Mouse (Mus musculus) limb, embryonic 13.5 days (tissue): ENCODE data around the gene Map3k1. TPM values are rescaled to one million over a fixed set of nuclear protein-coding genes. Genes with fewer than 3 reads are reported as not detected.

Source experiments
- ATAC-seq: fragments of 200-750 bp; cut with Nextera tagmentation; 2 replicates; pipeline ENCODE4 v1.8.0; 2017; ENCODE audit warnings: low read depth, moderate number of reproducible peaks, moderate TSS enrichment; ENCODE audit not compliant: low FRiP score
- H3K27ac ChIP-seq: fragments of 300-500 bp; sonication (generic); 2 replicates; pipeline ENCODE4 v1.5.1; 2015; ENCODE audit warnings: inconsistent platforms, mild to moderate bottlenecking, moderate library complexity
- H3K27me3 ChIP-seq: fragments of 300-500 bp; sonication (generic); 2 replicates; pipeline ENCODE4 v1.6.1; 2015; ENCODE audit warnings: mild to moderate bottlenecking, inconsistent platforms
- H3K36me3 ChIP-seq: fragments of 300-500 bp; sonication (generic); 2 replicates; pipeline ENCODE4 v1.6.1; 2015; ENCODE audit warnings: inconsistent platforms, mild to moderate bottlenecking, moderate library complexity
- H3K4me1 ChIP-seq: fragments of 300-500 bp; sonication (generic); 2 replicates; pipeline ENCODE4 v1.6.1; 2015; ENCODE audit warnings: inconsistent platforms
- H3K4me2 ChIP-seq: fragments of 300-500 bp; sonication (generic); replicated peaks from 2 replicates; pipeline ENCODE4 v1.6.1; 2015; ENCODE audit warnings: inconsistent platforms, mild to moderate bottlenecking, moderate library complexity
- H3K4me3 ChIP-seq: fragments of 300-500 bp; sonication (generic); 2 replicates; pipeline ENCODE4 v1.5.1; 2015; ENCODE audit warnings: moderate library complexity, mild to moderate bottlenecking, inconsistent platforms
- H3K9ac ChIP-seq: fragments of 300-500 bp; sonication (generic); 2 replicates; pipeline ENCODE4 v1.6.1; 2015; ENCODE audit warnings: mild to moderate bottlenecking, inconsistent platforms
- H3K9me3 ChIP-seq: fragments of 300-500 bp; sonication (generic); 2 replicates; pipeline ENCODE4 v1.6.1; 2016; ENCODE audit warnings: inconsistent platforms
- WGBS: fragments of 180-500 bp; shearing (Covaris S2); methylation state at CpG from one replicate; pipeline ENCODE4 v1.1.7; 2015; 5-methylcytosine and 5-hydroxymethylcytosine counted together
- polyA plus RNA-seq: library from polyadenylated mRNA; unstranded; fragments of >200 nt; fragmentation: Nextera tagmentation; extraction: Ambion mirVana; gene quantifications from 2 replicates; pipeline ENCODE4 v1.2.1, GENCODE M21; 2015

Gene Map3k1
- polyA plus RNA-seq, 1 experiment from 2014 or later = 14.2 TPM

DNA sequence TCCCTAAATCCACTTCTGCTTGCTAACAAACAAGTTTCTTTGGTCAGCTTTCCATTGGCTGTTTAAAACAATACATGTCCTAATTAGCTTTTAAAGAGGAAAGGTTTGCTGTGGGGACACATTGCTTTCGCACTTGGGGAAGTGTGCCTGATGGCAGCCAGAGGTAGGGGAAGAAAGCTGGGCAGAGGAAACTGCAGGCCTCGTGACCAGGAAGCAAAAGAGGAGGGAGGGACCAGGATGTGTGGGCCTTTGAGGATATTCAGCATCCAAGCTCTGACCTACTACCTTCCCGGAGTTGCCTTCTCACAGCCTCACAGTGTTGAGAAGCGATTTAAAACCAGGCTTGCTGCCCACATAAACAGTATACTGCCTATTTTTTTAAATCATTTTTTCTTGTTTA, 15.4 kb upstream of the Map3k1 start:
- Histone ChIP-seq H3K9me3 (no peaks in the 10 kb centered on the region), H3K36me3 (no peaks in the 10 kb centered on the region), H3K4me1 (no peaks in the 10 kb centered on the region), H3K27ac (no peak overlapping the region), H3K4me2 (no peak overlapping the region), H3K27me3 (no peaks in the 10 kb centered on the region), H3K4me3 (no peak overlapping the region), H3K9ac (no peak overlapping the region)
- WGBS = 66% methylated on average over 4 of the region's 4 CpGs
- ATAC-seq = no peak

DNA sequence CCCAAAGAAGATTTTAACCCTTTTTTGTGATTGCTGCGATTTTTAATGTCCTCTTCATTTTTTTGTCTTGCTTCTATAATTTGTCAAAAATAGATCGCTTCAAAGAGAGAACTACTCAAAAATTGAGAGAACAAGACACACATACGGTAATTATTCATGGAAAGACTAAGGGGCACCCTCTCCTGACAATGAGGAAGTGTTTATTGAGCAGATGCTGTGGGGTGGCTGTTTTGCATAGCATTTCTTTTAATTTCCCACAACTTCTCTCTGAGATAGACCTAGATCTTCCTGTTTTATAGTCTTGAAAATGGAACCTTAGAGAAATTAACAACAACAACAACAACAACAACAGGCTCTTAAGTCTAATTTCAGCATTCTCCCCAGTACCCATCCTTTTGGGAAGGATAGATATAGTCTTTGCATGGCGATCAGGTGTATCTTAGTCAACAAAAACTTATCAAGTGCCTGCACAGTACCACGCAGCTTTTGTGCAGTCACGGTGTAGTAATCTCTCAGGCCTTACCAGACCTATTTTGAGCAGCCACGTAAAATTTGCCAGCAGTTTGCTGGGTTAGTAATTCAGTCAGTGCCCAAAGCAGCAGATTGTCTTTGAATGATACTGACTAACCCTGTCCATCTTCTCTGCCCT, 13.1 kb upstream of the Map3k1 start:
- ATAC-seq = no peak
- no peaks in the 10 kb centered on the region for H3K9me3 ChIP-seq
- H3K4me3 ChIP-seq = no peak overlapping the region
- 85% methylated on average over 7 of the region's 7 CpGs for WGBS
- H3K27ac ChIP-seq = no peak overlapping the region
- no peak overlapping the region for H3K9ac ChIP-seq
- no peak overlapping the region for H3K4me2 ChIP-seq
- H3K36me3 ChIP-seq = no peaks in the 10 kb centered on the region
- H3K27me3 ChIP-seq = no peaks in the 10 kb centered on the region
- no peaks in the 10 kb centered on the region for H3K4me1 ChIP-seq

DNA sequence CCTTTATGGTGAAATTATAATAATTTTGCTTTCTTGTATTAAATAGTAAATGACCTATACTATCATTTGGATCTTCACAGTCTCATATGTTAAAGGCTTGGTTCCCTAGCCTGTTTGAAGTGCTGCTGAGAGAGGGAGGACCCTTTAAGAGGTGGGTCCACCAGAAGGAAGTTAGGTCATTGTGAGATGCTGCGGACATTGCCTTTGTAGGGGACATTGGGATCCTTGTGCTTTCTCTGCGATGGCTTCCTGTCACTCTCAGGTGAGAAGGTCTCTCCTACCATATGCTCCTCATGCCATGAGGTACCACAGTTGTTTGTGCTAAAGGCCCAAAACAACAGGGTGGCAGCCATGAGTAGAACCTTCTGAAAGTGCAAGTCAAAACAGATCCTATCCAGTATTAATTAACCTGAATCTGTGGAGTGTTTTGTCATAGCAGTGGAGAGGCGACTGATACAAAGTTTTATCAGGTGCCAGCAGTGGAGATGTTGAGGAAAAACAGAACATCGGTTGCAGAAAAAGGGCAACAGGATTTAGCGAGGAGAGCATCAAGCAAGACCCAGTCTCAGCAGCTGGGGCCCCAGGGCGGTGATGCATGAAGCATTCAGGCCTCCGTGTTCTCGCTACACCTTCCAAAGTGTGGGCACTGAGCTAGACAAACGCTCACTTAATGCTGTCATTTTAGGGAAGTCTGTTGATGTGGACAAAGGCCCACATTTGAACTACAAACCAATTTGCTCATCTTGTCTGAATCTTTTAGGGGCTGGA, 11.0 kb upstream of the Map3k1 start:
- Histone ChIP-seq H3K27me3 (no peaks in the 10 kb centered on the region), H3K27ac (no peak overlapping the region), H3K9me3 (no peaks in the 10 kb centered on the region; the same call in 1 of the 2 replicates), H3K9ac (no peak overlapping the region), H3K36me3 (no peaks in the 10 kb centered on the region), H3K4me2 (no peak overlapping the region), H3K4me1 (no peaks in the 10 kb centered on the region), H3K4me3 (no peak overlapping the region)
- WGBS = 83% methylated on average over 9 of the region's 9 CpGs
- ATAC-seq = no peak

DNA sequence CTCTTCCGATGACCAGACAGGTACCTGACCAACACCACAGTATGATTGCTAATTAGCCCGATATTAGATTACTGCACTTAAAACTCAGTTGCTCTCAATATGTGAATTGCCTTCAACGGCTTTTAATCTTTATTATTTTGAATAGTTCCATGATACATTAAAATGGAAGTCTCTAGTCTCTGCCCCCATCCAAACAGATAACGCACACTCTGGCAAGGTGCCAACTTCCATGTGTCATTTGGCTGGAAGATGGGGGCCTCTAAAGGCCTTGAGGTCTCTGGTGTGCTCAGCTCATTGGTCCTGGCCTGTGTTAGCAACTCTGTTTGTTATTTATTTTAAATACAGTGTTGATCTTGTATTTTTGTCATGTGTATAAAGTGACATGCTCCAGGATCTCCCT, 10.3 kb upstream of the Map3k1 start:
- Histone ChIP-seq H3K4me1 (no peaks in the 10 kb centered on the region), H3K4me3 (no peak overlapping the region), H3K27me3 (no peaks in the 10 kb centered on the region), H3K27ac (no peak overlapping the region), H3K4me2 (no peak overlapping the region), H3K9me3 (no peaks in the 10 kb centered on the region; the same call in 1 of the 2 replicates), H3K36me3 (no peaks in the 10 kb centered on the region), H3K9ac (no peak overlapping the region)
- no peak for ATAC-seq
- 88% methylated on average over 4 of the region's 4 CpGs for WGBS

DNA sequence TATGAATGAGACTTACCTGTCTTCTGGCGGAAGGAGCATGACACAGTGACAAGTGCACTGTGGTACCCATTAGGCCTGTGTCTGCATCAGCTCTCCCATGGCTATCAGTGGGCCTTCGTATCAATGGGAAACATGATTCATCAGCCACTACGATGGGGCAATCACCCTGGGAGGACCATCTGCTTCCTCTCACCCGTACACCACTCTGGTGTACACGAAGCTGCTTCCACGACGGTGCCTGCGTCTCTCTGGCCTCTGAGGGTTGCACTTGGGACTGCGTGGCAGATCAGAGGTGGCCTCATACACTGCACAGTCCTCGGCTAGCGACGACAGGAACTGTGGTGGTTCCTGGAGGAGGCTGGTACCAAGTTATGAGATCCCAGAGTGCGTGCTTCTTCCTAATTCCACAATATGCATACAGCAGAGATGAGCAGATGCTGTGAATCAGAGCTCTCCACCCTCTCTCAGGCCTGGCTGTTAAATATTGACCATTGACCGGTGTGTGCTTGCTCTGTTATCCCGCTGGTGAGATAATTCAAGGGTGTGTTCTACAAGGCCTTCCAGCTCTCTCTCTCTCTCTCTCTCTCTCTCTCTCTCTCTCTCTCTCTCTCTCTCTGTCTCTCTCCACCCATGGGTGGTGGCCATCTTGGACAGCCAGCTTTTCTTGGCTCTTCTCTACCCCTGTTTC, 9.6 kb upstream of the Map3k1 start:
- Histone ChIP-seq H3K9me3 (no peaks in the 10 kb centered on the region; the same call in 1 of the 2 replicates), H3K27ac (no peak overlapping the region), H3K36me3 (no peaks in the 10 kb centered on the region), H3K27me3 (no peaks in the 10 kb centered on the region), H3K4me1 (no peaks in the 10 kb centered on the region), H3K4me2 (no peak overlapping the region), H3K4me3 (no peak overlapping the region), H3K9ac (no peak overlapping the region)
- 86% methylated on average over 15 of the region's 15 CpGs for WGBS
- no peak for ATAC-seq

DNA sequence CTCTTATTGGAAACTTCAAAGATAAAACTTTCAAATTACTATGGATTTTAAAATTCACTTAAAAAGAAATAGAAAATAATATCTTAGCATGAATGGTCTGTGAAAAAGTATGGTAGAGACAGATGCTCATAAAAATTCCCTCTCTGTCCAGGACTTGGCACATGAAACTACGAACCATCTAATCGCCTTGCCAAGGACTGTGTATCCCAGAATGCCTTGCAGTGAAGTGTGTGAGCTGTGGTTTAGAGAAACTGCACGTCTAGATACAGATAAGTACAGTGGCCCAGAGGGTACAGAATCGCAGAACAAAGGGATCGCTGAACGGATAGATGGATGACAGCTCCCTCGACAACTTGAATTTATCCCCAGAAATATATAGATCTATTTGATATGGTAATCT, 9.0 kb upstream of the Map3k1 start:
- Histone ChIP-seq H3K9me3 (no peaks in the 10 kb centered on the region; the same call in 1 of the 2 replicates), H3K4me1 (no peaks in the 10 kb centered on the region), H3K36me3 (no peaks in the 10 kb centered on the region), H3K27me3 (no peaks in the 10 kb centered on the region), H3K4me2 (no peak overlapping the region), H3K9ac (no peak overlapping the region), H3K27ac (no peak overlapping the region), H3K4me3 (no peak overlapping the region)
- WGBS = 82% methylated on average over 7 of the region's 7 CpGs
- no peak for ATAC-seq

DNA sequence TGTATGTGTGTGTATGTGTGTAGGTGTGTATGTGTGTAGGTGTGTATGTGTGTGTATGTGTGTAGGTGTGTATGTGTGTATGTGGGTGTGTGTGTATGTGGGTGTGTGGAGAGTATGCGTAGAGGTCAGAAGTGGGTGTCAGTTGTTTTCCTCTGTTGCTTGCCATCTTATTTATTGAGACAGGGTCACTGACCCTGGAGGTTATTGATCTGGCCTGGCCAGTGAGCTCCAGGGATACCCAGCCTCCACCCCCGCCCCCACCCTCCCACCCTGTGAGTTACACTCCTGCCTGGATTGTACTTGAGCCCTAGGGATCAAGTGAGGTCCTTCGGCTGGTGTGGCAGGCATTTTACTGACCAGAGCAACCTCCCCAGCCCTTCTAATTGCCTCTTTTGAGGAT, 7.6 kb upstream of the Map3k1 start:
- no peak overlapping the region for H3K9ac ChIP-seq
- H3K4me3 ChIP-seq = no peak overlapping the region
- no peaks in the 10 kb centered on the region for H3K36me3 ChIP-seq
- H3K27ac ChIP-seq = no peak overlapping the region
- WGBS = 59% methylated on average over 3 of the region's 3 CpGs
- no peak for ATAC-seq
- H3K9me3 ChIP-seq = no peaks in the 10 kb centered on the region; the same call in 1 of the 2 replicates
- H3K4me1 ChIP-seq = no peaks in the 10 kb centered on the region
- H3K4me2 ChIP-seq = no peak overlapping the region
- H3K27me3 ChIP-seq = no peaks in the 10 kb centered on the region

DNA sequence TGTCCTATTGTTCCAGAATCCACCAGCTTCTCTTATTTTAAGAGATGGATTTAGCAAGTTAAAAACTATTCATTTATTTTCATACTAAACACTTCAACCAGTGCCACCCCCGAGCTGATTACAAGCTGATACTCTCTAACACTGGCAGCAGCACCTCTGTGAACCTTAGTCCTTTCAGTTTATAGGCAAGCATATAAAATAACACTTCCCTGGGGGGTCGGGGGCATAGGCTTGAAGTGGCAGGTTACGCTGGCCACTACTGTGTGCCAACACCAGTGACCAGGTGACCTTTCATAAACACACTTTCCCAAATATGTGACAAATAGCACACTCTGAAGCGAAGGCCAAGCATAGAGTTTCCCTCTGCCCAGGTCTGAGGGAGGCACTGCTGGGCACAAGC, 6.7 kb upstream of the Map3k1 start:
- no peak for ATAC-seq
- no peak overlapping the region for H3K9ac ChIP-seq
- H3K4me3 ChIP-seq = no peak overlapping the region
- no peaks in the 10 kb centered on the region for H3K36me3 ChIP-seq
- 89% methylated on average over 4 of the region's 4 CpGs for WGBS
- no peaks in the 10 kb centered on the region; the same call in 1 of the 2 replicates for H3K9me3 ChIP-seq
- no peak overlapping the region for H3K27ac ChIP-seq
- H3K4me1 ChIP-seq = no peaks in the 10 kb centered on the region
- H3K27me3 ChIP-seq = peaks cover 8% of the 10 kb centered on the region
- H3K4me2 ChIP-seq = no peak overlapping the region

DNA sequence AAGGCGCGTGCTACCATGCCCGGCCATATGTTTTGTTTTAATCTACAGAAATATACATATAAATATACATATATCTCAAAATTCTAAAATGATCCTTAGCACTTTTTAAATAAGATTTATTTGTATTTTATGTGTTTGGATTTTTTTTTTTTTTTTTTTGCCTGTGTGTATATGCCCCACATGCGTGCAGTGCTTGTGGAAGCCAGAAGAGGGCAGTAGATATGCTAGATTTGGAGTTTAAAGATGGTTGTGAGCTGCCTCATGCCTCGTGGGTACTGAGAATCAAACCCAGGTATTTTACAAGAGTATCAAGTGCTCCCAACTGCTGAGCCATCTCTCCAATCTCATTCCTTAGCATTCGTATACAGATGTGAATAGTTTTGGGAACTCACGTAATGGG, 6.2 kb upstream of the Map3k1 start:
- H3K4me2 ChIP-seq = no peak overlapping the region
- no peaks in the 10 kb centered on the region for H3K36me3 ChIP-seq
- H3K9ac ChIP-seq = no peak overlapping the region
- no peak overlapping the region for H3K27ac ChIP-seq
- peaks cover 10% of the 10 kb centered on the region for H3K27me3 ChIP-seq
- WGBS = 96% methylated on average over 7 of the region's 7 CpGs
- no peak overlapping the region for H3K4me3 ChIP-seq
- no peaks in the 10 kb centered on the region; the same call in 1 of the 2 replicates for H3K9me3 ChIP-seq
- no peaks in the 10 kb centered on the region for H3K4me1 ChIP-seq
- ATAC-seq = no peak

DNA sequence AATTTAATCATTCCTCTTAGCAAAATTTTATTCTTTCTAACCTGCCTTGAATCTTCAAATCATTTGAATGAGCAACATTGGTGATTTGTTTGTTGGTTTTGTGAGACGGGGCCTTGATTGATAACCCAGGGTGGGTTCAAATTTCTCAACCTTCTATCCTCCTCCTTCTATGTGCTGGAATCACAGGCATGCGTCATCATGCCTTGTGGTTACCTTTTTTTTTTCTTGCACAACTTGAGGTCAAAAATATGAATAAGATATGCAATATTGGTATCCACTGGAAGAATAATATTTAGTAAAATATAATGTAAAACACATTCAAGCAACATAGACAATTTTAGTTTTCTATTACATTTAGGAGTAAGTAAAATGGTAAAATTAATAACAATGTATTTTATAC, 3.9 kb upstream of the Map3k1 start:
- Histone ChIP-seq H3K27me3 (peaks cover 11% of the 10 kb centered on the region), H3K4me1 (no peaks in the 10 kb centered on the region; the same call in 1 of the 2 replicates), H3K4me3 (no peak overlapping the region), H3K9me3 (no peaks in the 10 kb centered on the region; the same call in 1 of the 2 replicates), H3K27ac (no peak overlapping the region), H3K36me3 (no peaks in the 10 kb centered on the region), H3K4me2 (no peak overlapping the region), H3K9ac (no peak overlapping the region)
- 85% methylated on average over 2 of the region's 2 CpGs for WGBS
- ATAC-seq = no peak

DNA sequence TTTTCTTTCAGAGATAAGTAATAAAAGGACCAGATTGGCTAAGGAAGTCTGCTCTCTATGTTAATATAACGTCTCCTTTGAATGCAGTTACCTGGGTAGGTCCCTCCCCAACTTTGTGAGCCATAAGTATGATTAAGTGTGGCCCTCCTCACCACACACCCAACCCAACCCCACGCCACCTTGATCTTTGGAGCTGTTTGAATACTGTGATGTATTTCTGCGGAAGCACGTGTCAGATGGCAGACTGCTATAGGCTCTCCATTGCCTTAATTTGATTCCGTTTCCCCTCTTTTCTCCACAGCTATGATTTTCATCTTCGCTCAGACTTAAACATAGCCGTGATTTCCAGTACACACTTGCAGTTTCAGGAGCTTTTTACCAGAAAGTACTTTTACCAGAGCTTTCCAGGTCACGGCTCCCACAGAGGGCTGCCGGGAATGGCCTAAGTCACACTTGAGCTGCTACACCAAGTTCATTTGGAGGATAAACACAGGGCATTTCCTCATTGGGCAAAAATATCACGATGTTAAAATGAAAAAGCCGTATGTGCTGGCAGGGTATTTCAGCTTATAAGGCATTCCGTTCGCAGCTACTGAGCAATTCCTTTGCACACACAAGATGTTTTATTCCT, 2.3 kb upstream of the Map3k1 start:
- H3K27me3 ChIP-seq = peaks cover 11% of the 10 kb centered on the region
- H3K4me3 ChIP-seq = no peak overlapping the region
- 73% methylated on average over 13 of the region's 13 CpGs for WGBS
- H3K27ac ChIP-seq = no peak overlapping the region
- H3K4me2 ChIP-seq = no peak overlapping the region
- H3K4me1 ChIP-seq = peaks cover 5% of the 10 kb centered on the region
- no peaks in the 10 kb centered on the region for H3K36me3 ChIP-seq
- no peak overlapping the region for H3K9ac ChIP-seq
- no peaks in the 10 kb centered on the region; the same call in 1 of the 2 replicates for H3K9me3 ChIP-seq
- ATAC-seq = no peak
